Mouse (Mus musculus): ENCODE results near the gene Phyh. TPM values are rescaled to one million over a fixed set of nuclear protein-coding genes. Genes with fewer than 3 reads are reported as not detected.

The Phyh gene
- polyA plus RNA-seq, 1 experiment from 2014 or later = 39.2 TPM

- Histone ChIP-seq H3K9me3 (replicated peaks) (no peaks in the 10 kb centered on the region), H3K36me3 (no peaks in the 10 kb centered on the region)
- ATAC-seq = no peak
These were observed 59.3 kb downstream of the Phyh start for GRCm38 (mm10) chr2:4978091-4978490.

DNA sequence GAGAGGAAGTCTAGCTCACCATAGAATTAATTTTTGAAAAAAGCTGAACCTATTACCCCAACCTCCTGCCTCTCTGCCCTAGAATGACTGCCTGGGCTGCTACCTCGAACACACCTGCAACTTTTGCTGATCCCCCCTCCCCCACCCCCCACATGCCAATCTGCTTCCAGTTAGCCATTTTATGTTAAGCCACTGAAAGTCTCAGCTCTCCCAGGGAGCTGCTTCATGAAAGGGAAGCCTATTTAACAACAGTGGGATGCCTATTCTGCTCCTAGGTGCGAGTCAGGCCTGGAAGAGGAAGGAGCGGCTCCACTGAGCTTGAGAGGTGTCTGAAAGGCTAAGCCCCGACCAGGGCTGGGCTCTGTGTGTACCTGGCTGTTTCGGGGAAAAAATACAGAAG lies 65.2 kb downstream of the Phyh start:
- 31% methylated on average over 5 of the region's 5 CpGs for WGBS (ENCODE audit: insufficient replicate concordance)
- no peaks in the 10 kb centered on the region for H3K9me3 ChIP-seq (replicated peaks)
- ATAC-seq = no peak
- no peak overlapping the region for H3K4me3 ChIP-seq
- H3K4me1 ChIP-seq = no peaks in the 10 kb centered on the region
- H3K36me3 ChIP-seq = 0 out of 2 replicates have a peak, but pooled peaks cover 2% of the 10 kb centered on the region
- H3K4me2 ChIP-seq = no peak overlapping the region
- no peaks in the 10 kb centered on the region for H3K27me3 ChIP-seq (replicated peaks)
- H3K27ac ChIP-seq = no peak overlapping the region
- no peak overlapping the region for H3K9ac ChIP-seq

More at GRCm38 (mm10) chr2:4978091-4978490, 59.3 kb downstream of the Phyh start:
- no peak overlapping the region for H3K9ac ChIP-seq
- WGBS (ENCODE audit: insufficient replicate concordance) = 41% methylated on average over 8 of the region's 8 CpGs
- 0 out of 2 replicates have a peak, but pooled peaks cover 3% of the 10 kb centered on the region for H3K27me3 ChIP-seq (replicated peaks)
- H3K4me2 ChIP-seq = no peak overlapping the region
- no peak overlapping the region for H3K4me3 ChIP-seq
- H3K27ac ChIP-seq = no peak overlapping the region
- no peaks in the 10 kb centered on the region for H3K4me1 ChIP-seq

DNA sequence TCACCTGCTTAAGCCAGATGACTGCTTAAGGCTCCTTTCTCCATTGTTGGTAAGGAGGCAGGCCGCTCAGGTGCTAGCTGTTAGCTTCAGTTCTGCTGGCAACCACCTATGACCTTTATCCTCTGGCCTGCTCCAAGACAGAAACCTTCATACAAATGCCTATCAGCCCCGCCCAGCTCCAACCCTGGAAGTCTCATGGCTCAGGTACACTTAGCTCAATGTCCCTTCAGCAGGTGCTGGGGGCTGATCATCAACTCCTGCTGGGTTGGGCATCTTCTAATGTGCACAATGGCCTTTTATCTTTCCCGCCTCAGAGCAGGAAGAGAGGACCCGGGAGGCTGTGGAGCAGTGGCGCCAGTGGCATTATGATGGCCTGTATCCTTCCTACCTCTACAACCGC lies 66.2 kb downstream of the Phyh start:
- WGBS (ENCODE audit: insufficient replicate concordance) = 64% methylated on average over 6 of the region's 6 CpGs
- no peak overlapping the region for H3K27ac ChIP-seq
- no peak for ATAC-seq
- H3K4me1 ChIP-seq = no peaks in the 10 kb centered on the region
- no peak overlapping the region for H3K4me2 ChIP-seq
- H3K9me3 ChIP-seq (replicated peaks) = no peaks in the 10 kb centered on the region
- no peak overlapping the region for H3K9ac ChIP-seq
- no peak overlapping the region for H3K4me3 ChIP-seq
- H3K36me3 ChIP-seq = peaks cover 8% of the 10 kb centered on the region
- H3K27me3 ChIP-seq (replicated peaks) = no peaks in the 10 kb centered on the region

- WGBS (ENCODE audit: insufficient replicate concordance) = 78% methylated on average over 4 of the region's 4 CpGs
- Histone ChIP-seq H3K9ac (no peak overlapping the region), H3K36me3 (peaks cover 25% of the 10 kb centered on the region), H3K4me3 (no peak overlapping the region), H3K9me3 (replicated peaks) (no peaks in the 10 kb centered on the region), H3K27ac (no peak overlapping the region), H3K4me1 (no peaks in the 10 kb centered on the region), H3K4me2 (no peak overlapping the region), H3K27me3 (replicated peaks) (no peaks in the 10 kb centered on the region)
- no peak for ATAC-seq
These were observed 68.0 kb downstream of the Phyh start for GRCm38 (mm10) chr2:4986798-4987197.

- ATAC-seq = no peak
- no peaks in the 10 kb centered on the region for H3K27me3 ChIP-seq (replicated peaks)
- WGBS (ENCODE audit: insufficient replicate concordance) = 72% methylated on average over 8 of the region's 8 CpGs
These were observed 68.8 kb downstream of the Phyh start for GRCm38 (mm10) chr2:4987388-4988180.

More at GRCm38 (mm10) chr2:4987388-4988180, 68.8 kb downstream of the Phyh start:
- Histone ChIP-seq H3K4me3 (no peak overlapping the region), H3K27ac (no peak overlapping the region), H3K36me3 (peaks cover 32% of the 10 kb centered on the region), H3K9me3 (replicated peaks) (no peaks in the 10 kb centered on the region), H3K4me2 (no peak overlapping the region), H3K9ac (no peak overlapping the region), H3K4me1 (no peaks in the 10 kb centered on the region)

Other genes with a start within 250 kb of the Phyh start
- 1.7 and 1.8 TPM in 2 replicates for gene Bend7, start 201.2 kb upstream of the Phyh start, polyA plus RNA-seq (2016; fragmentation: Nextera tagmentation; extraction: Ambion mirVana)
- 47.6 and 49.2 TPM in 2 replicates for gene Sephs1, start 37.5 kb upstream of the Phyh start, polyA plus RNA-seq (2016; fragmentation: Nextera tagmentation; extraction: Ambion mirVana)
- gene Ucma, start 57.1 kb downstream of the Phyh start, polyA plus RNA-seq (2016; fragmentation: Nextera tagmentation; extraction: Ambion mirVana) = not detected in 2 replicates
- gene Mcm10, start 93.8 kb downstream of the Phyh start, polyA plus RNA-seq (2016; fragmentation: Nextera tagmentation; extraction: Ambion mirVana) = 57.7 and 59.0 TPM in 2 replicates
- 18.5 and 18.7 TPM in 2 replicates for gene Optn, start 145.0 kb downstream of the Phyh start, polyA plus RNA-seq (2016; fragmentation: Nextera tagmentation; extraction: Ambion mirVana)
- 10.2 and 13.9 TPM in 2 replicates for gene Ccdc3, start 218.8 kb downstream of the Phyh start, polyA plus RNA-seq (2016; fragmentation: Nextera tagmentation; extraction: Ambion mirVana)

Data from liver, embryonic 12.5 days (tissue).